Mouse (Mus musculus): ENCODE measurements around the gene Vmn1r208.
"Not testable (repeated sequence)": the region's sequence is repeated elsewhere in the genome, so short reads cannot be mapped to it uniquely, and the experiment has no call there.

Vmn1r208 gene

DNA sequence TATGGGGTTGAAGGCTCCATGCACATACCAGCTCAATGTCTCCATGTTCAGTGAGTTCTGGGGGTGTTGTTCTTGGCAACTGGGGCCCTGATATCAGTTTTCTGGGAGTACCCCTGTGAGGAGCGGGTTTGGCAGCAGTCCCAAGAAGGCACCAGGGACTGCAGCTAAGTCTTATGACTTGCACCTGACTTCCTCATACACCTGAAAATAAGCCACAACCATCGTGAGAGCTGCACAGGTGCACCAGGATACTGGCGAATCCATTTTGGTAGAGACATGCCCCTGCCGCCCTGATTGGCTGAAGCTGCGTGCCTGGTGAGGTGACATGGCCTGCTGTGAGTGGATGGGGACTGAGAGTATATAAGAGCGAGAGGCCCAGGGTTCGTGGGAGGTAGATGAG is at the start of gene Vmn1r208:
Gene Vmn1r208, minus strand, starts transcription at position 101 of the 400 bp plus-strand sequence.
- DNase-seq: not testable (repeated sequence)

DNA sequence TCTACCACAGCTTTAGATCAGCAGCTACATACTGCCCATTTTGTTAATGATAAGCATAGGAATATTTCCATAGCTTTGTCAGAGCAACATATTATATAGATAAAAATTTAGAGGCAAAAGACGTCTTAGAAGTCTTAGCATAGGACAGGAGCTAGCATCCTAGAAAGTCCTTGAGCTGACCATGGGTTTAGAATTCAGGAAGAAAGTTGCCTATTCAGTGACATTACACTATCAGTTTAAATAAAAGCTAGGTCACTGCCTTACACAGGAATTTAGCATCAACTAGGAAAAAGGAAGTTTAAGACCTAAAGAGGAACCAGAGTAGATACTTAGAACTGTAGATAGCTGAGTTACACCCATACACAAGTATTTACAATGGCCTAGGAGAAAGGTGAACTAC is 44.4 kb upstream of the Vmn1r208 start:
- not testable (repeated sequence) for DNase-seq

- DNase-seq: not testable (repeated sequence)
Measured at GRCm38 (mm10) chr13:22809582-22809981, 32.4 kb upstream of the Vmn1r208 start, which contains the start of gene Vmn1r209. Gene Vmn1r209 (minus strand): TSS chr13:22809682.

GRCm38 (mm10) chr13:22788096-22788495 is 10.9 kb upstream of the Vmn1r208 start:
- not testable (repeated sequence) for DNase-seq

- DNase-seq: not testable (repeated sequence)
Measured at GRCm38 (mm10) chr13:22784159-22784558, 7.0 kb upstream of the Vmn1r208 start.

GRCm38 (mm10) chr13:22771592-22771991 is 5.6 kb downstream of the Vmn1r208 start:
- not testable (repeated sequence) for DNase-seq

GRCm38 (mm10) chr13:22747524-22747923 is 29.7 kb downstream of the Vmn1r208 start:
- DNase-seq: no peak

GRCm38 (mm10) chr13:22729529-22729928 is 47.7 kb downstream of the Vmn1r208 start, which contains the start of gene Vmn1r207-ps:
Gene Vmn1r207-ps (minus strand): TSS chr13:22729629.
- not testable (repeated sequence) for DNase-seq
